Mouse (Mus musculus): ENCODE measurements around the gene Cx3cr1. TPM values are rescaled to one million over a fixed set of nuclear protein-coding genes. Genes with fewer than 3 reads are reported as not detected.
"Not testable (repeated sequence)": the region's sequence is repeated elsewhere in the genome, so short reads cannot be mapped to it uniquely, and the experiment has no call there.

Cx3cr1 gene
- polyA plus RNA-seq (2015; fragmentation: Nextera tagmentation; extraction: Ambion mirVana): 7.2 and 9.3 TPM in 2 replicates

GRCm38 (mm10) chr9:120069779-120070178 lies at the start of gene Cx3cr1:
Cx3cr1 (minus strand) TSS chr9:120069879.
- Histone ChIP-seq H3K27me3 (replicated peaks) (no peaks in the 10 kb centered on the region), H3K36me3 (no peaks in the 10 kb centered on the region), H3K4me2 (no peak within 1 kb of the TSS), H3K9me3 (no peaks in the 10 kb centered on the region), H3K9ac (no peak within 1 kb of the TSS), H3K27ac (replicated peaks) (no peak within 1 kb of the TSS), H3K4me3 (no peak within 1 kb of the TSS), H3K4me1 (no peaks in the 10 kb centered on the region)
- 77% methylated on average over 11 of the region's 11 CpGs for WGBS
- no peak for ATAC-seq (ENCODE audit: extremely low read depth, insufficient number of reproducible peaks, low FRiP score, low TSS enrichment)

DNA sequence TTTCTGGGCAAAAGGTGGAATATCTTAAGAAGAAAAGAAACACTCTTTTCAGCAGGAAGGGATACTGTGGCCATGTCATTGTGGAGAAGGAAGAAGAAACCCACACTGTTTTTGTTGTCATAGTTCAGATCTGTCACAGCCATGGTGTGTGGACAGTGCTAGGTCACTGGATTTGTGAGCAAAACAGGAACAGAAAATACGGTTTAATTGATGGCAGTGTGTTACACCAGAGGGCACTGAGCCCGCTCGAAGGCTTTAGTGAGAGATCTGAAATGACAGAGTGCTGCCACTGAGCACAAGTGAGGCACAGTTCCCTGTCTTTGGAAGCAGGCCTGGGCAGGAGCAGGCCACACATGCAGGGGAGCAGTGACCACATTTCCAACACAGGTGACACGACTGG lies 48.5 kb upstream of the Cx3cr1 start:
- H3K4me2 ChIP-seq: peak overlapping the region; percentile 48
- H3K27me3 ChIP-seq (replicated peaks): no peaks in the 10 kb centered on the region
- H3K4me1 ChIP-seq: peaks cover 16% of the 10 kb centered on the region
- no peaks in the 10 kb centered on the region for H3K9me3 ChIP-seq
- H3K27ac ChIP-seq (replicated peaks): no peak overlapping the region
- H3K9ac ChIP-seq: no peak overlapping the region
- 87% methylated on average over 4 of the region's 4 CpGs for WGBS
- peaks cover 63% of the 10 kb centered on the region for H3K36me3 ChIP-seq
- ATAC-seq (ENCODE audit: extremely low read depth, insufficient number of reproducible peaks, low FRiP score, low TSS enrichment): no peak
- no peak overlapping the region for H3K4me3 ChIP-seq

DNA sequence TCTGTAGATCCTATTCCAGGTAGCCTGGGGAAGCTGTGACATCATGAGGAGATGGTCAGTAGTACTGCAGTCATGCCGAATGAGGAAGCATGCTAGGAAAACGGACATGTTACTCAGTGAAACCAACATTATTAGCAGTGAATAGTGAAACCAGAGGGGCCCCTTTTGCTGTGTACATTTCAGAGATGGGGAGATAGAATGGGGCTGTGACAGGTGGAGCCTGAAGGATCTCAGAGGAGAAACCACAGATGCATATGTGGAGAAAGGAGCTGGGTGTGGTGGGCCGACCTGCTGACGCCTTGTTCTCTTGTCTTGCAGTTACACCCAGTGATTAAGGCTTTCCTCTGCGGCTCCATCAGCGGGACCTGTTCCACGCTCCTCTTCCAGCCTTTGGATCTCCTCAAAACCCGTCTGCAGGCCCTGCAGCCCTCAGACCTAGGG lies 46.5 kb upstream of the Cx3cr1 start:
- Histone ChIP-seq H3K27me3 (replicated peaks) (no peaks in the 10 kb centered on the region), H3K9me3 (no peaks in the 10 kb centered on the region), H3K4me2 (peak overlapping the region; percentile 48), H3K4me3 (peak overlapping the region; percentile 16), H3K9ac (peak overlapping the region; percentile 64; the same call in 1 of the 2 replicates), H3K27ac (replicated peaks) (peak overlapping the region; percentile 58), H3K4me1 (peaks cover 23% of the 10 kb centered on the region), H3K36me3 (peaks cover 48% of the 10 kb centered on the region)
- 74% methylated on average over 8 of the region's 8 CpGs for WGBS
- no peak for ATAC-seq (ENCODE audit: extremely low read depth, insufficient number of reproducible peaks, low FRiP score, low TSS enrichment)

DNA sequence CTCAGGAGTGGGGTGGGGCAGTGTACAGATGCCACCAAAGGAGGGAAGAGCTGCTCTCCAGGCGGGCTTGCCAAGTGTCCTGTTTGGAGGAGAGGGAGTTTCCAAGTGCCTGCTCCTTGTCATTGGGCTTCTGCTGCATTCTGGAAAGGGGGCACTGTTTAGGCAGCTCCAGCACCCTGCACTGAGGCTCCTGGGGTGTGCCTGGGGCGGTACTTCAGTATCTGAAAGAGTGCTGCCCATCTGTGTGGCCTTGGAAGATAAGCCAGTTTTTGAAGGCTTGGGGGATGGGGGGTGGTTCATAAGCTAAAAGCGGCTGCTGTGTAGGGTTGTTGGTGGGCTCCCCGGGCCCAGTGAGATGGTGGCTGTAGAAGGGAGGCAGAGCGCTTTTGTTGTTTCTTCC lies 45.9 kb upstream of the Cx3cr1 start:
- peak overlapping the region; percentile 58 for H3K27ac ChIP-seq (replicated peaks)
- peaks cover 27% of the 10 kb centered on the region for H3K4me1 ChIP-seq
- H3K27me3 ChIP-seq (replicated peaks): no peaks in the 10 kb centered on the region
- peaks cover 41% of the 10 kb centered on the region for H3K36me3 ChIP-seq
- peak overlapping the region; percentile 16; the same call in 1 of the 2 replicates for H3K4me3 ChIP-seq
- peak overlapping the region; percentile 48 for H3K4me2 ChIP-seq
- peak overlapping the region; percentile 64 for H3K9ac ChIP-seq
- peak; percentile 75 for ATAC-seq (ENCODE audit: extremely low read depth, insufficient number of reproducible peaks, low FRiP score, low TSS enrichment)
- 45% methylated on average over 5 of the region's 5 CpGs for WGBS
- no peaks in the 10 kb centered on the region for H3K9me3 ChIP-seq

- peaks cover 33% of the 10 kb centered on the region for H3K36me3 ChIP-seq
- peak overlapping the region; percentile 58; the same call in 1 of the 2 replicates for H3K27ac ChIP-seq (replicated peaks)
- H3K4me3 ChIP-seq: no peak overlapping the region
- H3K4me2 ChIP-seq: peak overlapping the region; percentile 48
- 85% methylated on average over 2 of the region's 2 CpGs for WGBS
- no peaks in the 10 kb centered on the region for H3K9me3 ChIP-seq
- H3K27me3 ChIP-seq (replicated peaks): no peaks in the 10 kb centered on the region
- H3K4me1 ChIP-seq: peaks cover 27% of the 10 kb centered on the region
- peak overlapping the region; percentile 64; the same call in 1 of the 2 replicates for H3K9ac ChIP-seq
- ATAC-seq (ENCODE audit: extremely low read depth, insufficient number of reproducible peaks, low FRiP score, low TSS enrichment): no peak
These were observed 45.1 kb upstream of the Cx3cr1 start for GRCm38 (mm10) chr9:120114789-120115151.

- 83% methylated on average over 17 of the region's 17 CpGs for WGBS
- H3K4me1 ChIP-seq: peaks cover 27% of the 10 kb centered on the region
- H3K4me2 ChIP-seq: peak overlapping the region; percentile 48
- ATAC-seq (ENCODE audit: extremely low read depth, insufficient number of reproducible peaks, low FRiP score, low TSS enrichment): no peak
- no peaks in the 10 kb centered on the region for H3K9me3 ChIP-seq
- H3K27me3 ChIP-seq (replicated peaks): no peaks in the 10 kb centered on the region
- H3K36me3 ChIP-seq: peaks cover 28% of the 10 kb centered on the region
- no peak overlapping the region for H3K9ac ChIP-seq
- H3K27ac ChIP-seq (replicated peaks): no peak overlapping the region; the same call in 1 of the 2 replicates
- H3K4me3 ChIP-seq: no peak overlapping the region
These were observed 44.5 kb upstream of the Cx3cr1 start for GRCm38 (mm10) chr9:120114051-120114788.

GRCm38 (mm10) chr9:120113456-120113855 lies 43.8 kb upstream of the Cx3cr1 start:
- Histone ChIP-seq H3K9me3 (no peaks in the 10 kb centered on the region), H3K27ac (replicated peaks) (no peak overlapping the region), H3K4me1 (peaks cover 27% of the 10 kb centered on the region), H3K4me2 (peak overlapping the region; percentile 36; the same call in 1 of the 2 replicates), H3K36me3 (peaks cover 21% of the 10 kb centered on the region), H3K4me3 (no peak overlapping the region), H3K27me3 (replicated peaks) (no peaks in the 10 kb centered on the region), H3K9ac (no peak overlapping the region)
- WGBS: 89% methylated on average over 7 of the region's 7 CpGs
- no peak for ATAC-seq (ENCODE audit: extremely low read depth, insufficient number of reproducible peaks, low FRiP score, low TSS enrichment)

- no peak for ATAC-seq (ENCODE audit: extremely low read depth, insufficient number of reproducible peaks, low FRiP score, low TSS enrichment)
- H3K4me1 ChIP-seq: peaks cover 27% of the 10 kb centered on the region
- peaks cover 11% of the 10 kb centered on the region for H3K36me3 ChIP-seq
- WGBS: 75% methylated on average over 6 of the region's 6 CpGs
- peak overlapping the region; percentile 13; the same call in 1 of the 2 replicates for H3K27ac ChIP-seq (replicated peaks)
- H3K9ac ChIP-seq: no peak overlapping the region
- peak overlapping the region; percentile 36; the same call in 1 of the 2 replicates for H3K4me2 ChIP-seq
- no peaks in the 10 kb centered on the region for H3K9me3 ChIP-seq
- no peaks in the 10 kb centered on the region for H3K27me3 ChIP-seq (replicated peaks)
- no peak overlapping the region for H3K4me3 ChIP-seq
These were observed 42.8 kb upstream of the Cx3cr1 start for GRCm38 (mm10) chr9:120112472-120112871.

DNA sequence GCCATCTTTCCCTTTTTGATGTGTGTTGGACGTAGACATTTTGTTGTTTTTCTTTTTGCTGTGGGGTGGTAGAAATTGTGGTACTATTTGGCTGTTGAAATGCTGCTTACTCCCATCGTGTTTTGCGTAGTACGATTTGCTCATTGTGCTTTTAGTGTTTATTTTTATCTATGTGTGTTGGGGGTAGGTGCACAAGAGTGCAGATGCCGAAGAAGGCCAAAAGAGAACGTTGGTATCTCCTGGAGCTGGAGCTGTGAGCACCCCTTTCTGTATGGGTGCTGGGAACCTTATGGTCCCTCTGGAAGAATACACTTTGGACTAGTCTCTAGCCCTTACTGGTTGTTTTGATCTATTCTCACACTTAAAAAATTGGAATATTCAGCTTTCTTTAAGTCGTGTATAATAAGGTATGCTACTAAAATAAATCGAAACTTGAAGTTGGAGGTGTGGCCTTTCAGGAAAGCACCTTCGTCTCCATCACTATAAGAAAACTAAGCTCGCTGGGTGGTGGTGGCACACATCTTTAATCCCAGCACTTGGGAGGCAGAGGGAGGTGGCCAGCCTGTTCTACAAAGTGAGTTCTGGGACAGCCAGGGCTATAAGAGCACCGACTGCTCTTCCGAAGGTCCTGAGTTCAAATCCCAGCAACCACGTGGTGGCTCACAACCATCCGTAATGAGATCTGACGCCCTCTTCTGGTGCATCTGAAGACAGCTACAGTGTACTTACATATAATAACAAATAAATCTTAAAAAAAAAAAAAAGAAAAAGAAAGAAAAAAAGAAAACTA lies 41.7 kb upstream of the Cx3cr1 start:
- peaks cover 27% of the 10 kb centered on the region for H3K4me1 ChIP-seq
- WGBS: 69% methylated on average over 15 of the region's 15 CpGs
- peak overlapping the region; percentile 95 for H3K27ac ChIP-seq (replicated peaks)
- H3K4me3 ChIP-seq: peak overlapping the region; percentile 90
- no peaks in the 10 kb centered on the region for H3K9me3 ChIP-seq
- peak overlapping the region; percentile 89 for H3K4me2 ChIP-seq
- peak overlapping the region; percentile 88 for H3K9ac ChIP-seq
- H3K27me3 ChIP-seq (replicated peaks): no peaks in the 10 kb centered on the region
- H3K36me3 ChIP-seq: no peaks in the 10 kb centered on the region
- no peak for ATAC-seq (ENCODE audit: extremely low read depth, insufficient number of reproducible peaks, low FRiP score, low TSS enrichment)

DNA sequence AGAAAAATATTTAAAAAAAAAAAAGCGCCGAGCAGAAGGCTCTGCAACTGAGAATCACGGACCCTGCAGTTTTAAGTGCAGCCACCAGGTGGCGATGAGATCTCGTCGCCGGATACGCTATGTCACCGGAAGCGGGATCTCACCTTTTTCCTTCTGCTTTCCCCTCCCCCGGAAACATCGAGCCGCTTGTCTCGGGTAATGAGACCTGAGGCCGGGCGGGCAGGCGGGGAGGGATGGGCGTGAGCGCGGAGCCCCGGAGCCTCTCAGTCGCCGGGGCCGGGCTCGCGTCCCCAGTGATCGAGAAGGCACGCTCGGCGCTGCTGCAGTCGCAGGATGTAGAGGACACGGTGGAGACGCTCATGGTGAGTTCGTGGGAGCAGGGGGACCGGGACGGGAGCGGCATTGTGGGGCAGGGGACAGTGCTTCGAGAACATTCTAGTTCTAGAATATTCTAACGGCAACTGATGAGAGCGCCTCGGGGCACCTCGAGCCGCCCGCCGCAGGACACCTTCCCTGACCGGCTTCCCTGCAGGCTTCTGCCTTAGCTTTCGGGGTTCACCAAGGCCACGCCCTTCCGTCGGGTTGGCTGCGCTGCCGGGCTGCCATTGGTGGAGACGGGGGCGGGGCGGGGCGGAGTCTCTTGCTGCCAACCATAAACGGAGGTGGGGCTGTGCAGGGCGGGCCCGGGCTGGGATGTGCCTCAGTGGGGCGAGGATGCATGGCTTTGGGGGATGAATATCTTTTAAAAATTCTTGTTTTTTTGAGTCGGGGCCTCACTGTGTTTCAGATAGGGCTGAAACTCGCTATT lies 40.7 kb upstream of the Cx3cr1 start, which contains the start of gene Slc25a38:
Gene Slc25a38, plus strand, starts transcription at position 164 of the 808 bp plus-strand sequence.
- Histone ChIP-seq H3K27ac (replicated peaks) (peak within 1 kb of the TSS; percentile 95), H3K27me3 (replicated peaks) (no peaks in the 10 kb centered on the region), H3K9ac (peak within 1 kb of the TSS; percentile 88), H3K9me3 (no peaks in the 10 kb centered on the region), H3K36me3 (no peaks in the 10 kb centered on the region), H3K4me2 (peak within 1 kb of the TSS; percentile 89), H3K4me1 (peaks cover 17% of the 10 kb centered on the region), H3K4me3 (peak within 1 kb of the TSS; percentile 90)
- WGBS: under 1% methylated on average over 62 of the region's 62 CpGs
- peak; percentile 97 for ATAC-seq (ENCODE audit: extremely low read depth, insufficient number of reproducible peaks, low FRiP score, low TSS enrichment)

DNA sequence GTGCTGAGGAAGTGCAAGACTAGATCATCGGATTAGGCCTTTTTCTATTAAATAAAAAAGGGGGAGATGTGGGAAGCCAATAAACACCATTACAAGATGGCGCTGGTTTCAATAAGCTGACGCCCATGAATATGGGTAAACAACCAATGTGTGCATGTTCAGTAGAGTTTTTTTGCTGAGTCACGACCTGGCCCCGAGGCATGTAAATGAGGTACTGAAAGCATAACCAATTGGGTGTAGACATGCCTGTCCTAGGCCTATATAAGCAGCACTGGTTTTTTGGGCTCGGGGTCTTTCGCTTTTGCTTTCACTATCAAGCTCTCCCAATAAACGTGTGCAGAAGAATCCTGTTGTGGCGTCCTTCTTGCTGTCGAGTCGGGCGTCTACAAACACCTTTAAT lies 39.3 kb upstream of the Cx3cr1 start:
- H3K9me3 ChIP-seq; ATAC-seq (ENCODE audit: extremely low read depth, insufficient number of reproducible peaks, low FRiP score, low TSS enrichment); H3K27me3 ChIP-seq (replicated peaks); H3K4me2 ChIP-seq; H3K9ac ChIP-seq; H3K36me3 ChIP-seq; H3K27ac ChIP-seq (replicated peaks); H3K4me3 ChIP-seq: not testable (repeated sequence)
- peaks cover 11% of the 10 kb centered on the region for H3K4me1 ChIP-seq
- WGBS: 85% methylated on average over 12 of the region's 12 CpGs

All from heart, embryonic 13.5 days (tissue).